Mouse (Mus musculus): Measurements from ENCODE around the gene Sesn1. TPM values are rescaled to one million over a fixed set of nuclear protein-coding genes. Genes with fewer than 3 reads are reported as not detected.

Sesn1 gene
- total and polyA plus RNA-seq, 2 experiments, result 5.7 to 24.6 TPM

DNA sequence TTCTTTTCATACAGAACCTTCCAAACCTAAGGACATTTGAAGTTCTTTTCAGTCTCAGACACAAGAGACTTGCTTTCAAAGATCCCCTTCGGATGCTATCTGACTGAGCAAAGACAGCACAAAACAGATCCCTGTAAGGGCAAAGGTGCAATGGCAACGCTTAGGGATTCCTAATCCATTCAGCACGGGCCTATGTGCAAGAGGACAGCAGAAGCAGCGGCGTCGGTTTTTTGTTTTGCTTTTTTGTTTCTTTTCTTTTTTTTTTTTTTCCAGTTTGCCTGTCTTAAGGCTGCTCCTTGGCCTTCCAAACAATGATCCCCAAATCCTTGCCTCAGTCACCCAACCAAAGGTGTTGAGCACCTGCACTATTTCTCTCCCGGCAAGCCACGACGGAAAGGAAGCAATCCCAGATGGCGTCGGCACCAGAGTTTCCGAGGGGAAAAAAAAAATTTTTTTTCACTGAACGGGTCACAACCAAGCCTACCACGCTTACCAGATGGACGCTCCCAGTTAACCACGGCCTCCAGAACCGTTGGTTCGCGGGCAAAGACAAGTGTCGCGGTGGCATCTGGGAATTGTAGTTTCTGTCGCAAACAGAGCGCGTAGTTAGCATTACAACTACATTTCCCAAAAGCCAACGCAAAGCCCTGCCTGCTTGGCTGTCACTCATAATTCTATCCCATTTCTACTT, 510 bp upstream of the Sesn1 start:
- 2% methylated on average over 25 of the region's 25 CpGs for WGBS
- Histone ChIP-seq H3K27ac (replicated peaks; ENCODE audit: insufficient read depth, low read depth, low read length) (peak overlapping the region; percentile 85), H3K79me2 (ENCODE audit: control insufficient read depth, insufficient read depth, low read length) (peaks cover 14% of the 10 kb centered on the region), H3K4me3 (ENCODE audit: insufficient read depth, low read depth, low read length) (peak overlapping the region; percentile 83), H3K27me3 (ENCODE audit: control insufficient read depth, insufficient read depth, low read length) (no peaks in the 10 kb centered on the region), H3K4me1 (ENCODE audit: control insufficient read depth, insufficient read depth, low read length) (peaks cover 12% of the 10 kb centered on the region), H3K9ac (ENCODE audit: low read depth, low read length) (peak overlapping the region; percentile 72), H3K36me3 (ENCODE audit: control insufficient read depth, insufficient read depth, low read length) (no peaks in the 10 kb centered on the region)
- peak; percentile 91 for DNase-seq (ENCODE audit: extremely low read depth, low read depth, low spot score)
- TF ChIP-seq CTCF (IDR thresholded peaks at IDR 0.05; ENCODE audit: low read depth, low read length) (no peak), POLR2A (IDR thresholded peaks at IDR 0.05; ENCODE audit: extremely low read depth, insufficient read depth, low read length) (no peak)

DNA sequence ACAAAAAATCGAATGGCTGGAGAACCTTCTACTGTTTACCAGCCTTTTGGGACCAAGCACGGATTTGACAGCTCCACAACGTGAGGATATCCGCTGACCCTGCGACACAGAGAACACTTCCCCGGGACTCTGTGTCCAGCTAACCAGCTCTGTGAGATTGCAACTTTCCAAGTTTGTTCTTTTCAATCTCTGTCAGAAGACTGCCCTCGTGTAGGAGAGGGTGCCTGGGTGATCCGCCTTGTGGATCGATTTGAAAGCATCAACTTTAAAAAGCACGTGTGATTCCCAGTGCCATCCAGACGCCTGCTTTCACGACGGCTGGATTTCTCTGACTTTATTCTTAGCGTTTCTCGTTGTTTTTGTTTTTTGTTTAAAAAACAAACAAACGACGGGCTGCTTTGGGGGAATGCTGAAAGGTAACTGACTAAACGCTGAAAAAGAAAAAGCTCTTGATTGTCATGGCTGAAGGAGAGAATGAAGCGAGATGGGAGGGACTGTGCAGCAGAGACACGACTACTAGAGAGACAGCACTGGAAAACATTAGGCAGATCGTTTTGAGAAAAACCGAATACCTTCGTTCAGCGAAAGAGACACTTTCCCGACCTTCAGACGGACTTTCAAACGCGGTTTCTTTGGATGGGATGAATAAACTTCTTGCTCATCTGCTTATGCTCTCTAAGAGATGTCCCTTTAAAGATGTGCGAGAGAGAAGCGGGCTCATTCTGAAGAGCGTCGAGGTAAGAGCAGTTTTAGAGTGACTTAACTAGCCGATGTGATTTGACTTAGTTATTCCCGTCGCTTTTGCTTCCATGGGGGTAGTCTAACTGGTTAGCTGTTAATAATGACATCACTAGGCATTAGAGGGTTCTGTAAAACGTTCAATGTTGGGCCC, 1.1 kb downstream of the Sesn1 start:
- WGBS, result under 1% methylated on average over 36 of the region's 36 CpGs
- TF ChIP-seq CTCF (IDR thresholded peaks at IDR 0.05; ENCODE audit: low read depth, low read length) (no peak), POLR2A (IDR thresholded peaks at IDR 0.05; ENCODE audit: extremely low read depth, insufficient read depth, low read length) (no peak)
- Histone ChIP-seq H3K36me3 (ENCODE audit: control insufficient read depth, insufficient read depth, low read length) (no peaks in the 10 kb centered on the region), H3K79me2 (ENCODE audit: control insufficient read depth, insufficient read depth, low read length) (peaks cover 20% of the 10 kb centered on the region), H3K27me3 (ENCODE audit: control insufficient read depth, insufficient read depth, low read length) (no peaks in the 10 kb centered on the region), H3K4me3 (ENCODE audit: insufficient read depth, low read depth, low read length) (peak overlapping the region; percentile 83), H3K27ac (replicated peaks; ENCODE audit: insufficient read depth, low read depth, low read length) (peak overlapping the region; percentile 96), H3K9ac (ENCODE audit: low read depth, low read length) (peak overlapping the region; percentile 24), H3K4me1 (ENCODE audit: control insufficient read depth, insufficient read depth, low read length) (peaks cover 9% of the 10 kb centered on the region)
- DNase-seq (ENCODE audit: extremely low read depth, low read depth, low spot score), result peak; percentile 91

DNA sequence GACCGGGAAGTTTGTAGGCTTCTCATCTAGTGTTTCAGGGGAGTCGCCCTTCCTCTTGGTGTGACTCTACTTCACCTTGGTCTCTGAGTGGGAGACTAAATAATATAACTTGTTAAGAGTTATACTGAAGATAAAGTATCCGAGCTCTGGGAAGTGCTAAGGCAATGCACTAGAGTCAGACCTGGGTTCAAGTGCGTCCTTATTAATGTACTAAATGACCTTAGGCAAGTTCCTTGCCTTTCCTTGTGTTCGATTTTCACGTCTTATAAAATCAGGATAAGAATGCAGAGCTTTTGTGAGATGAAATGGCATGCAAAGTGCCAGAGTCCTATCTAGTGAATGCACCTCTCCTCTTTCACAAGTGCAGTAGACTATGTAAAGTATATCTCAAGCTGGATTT, 2.8 kb downstream of the Sesn1 start:
- Histone ChIP-seq H3K27ac (replicated peaks; ENCODE audit: insufficient read depth, low read depth, low read length) (no peak overlapping the region), H3K79me2 (ENCODE audit: control insufficient read depth, insufficient read depth, low read length) (peaks cover 20% of the 10 kb centered on the region), H3K4me1 (ENCODE audit: control insufficient read depth, insufficient read depth, low read length) (peaks cover 7% of the 10 kb centered on the region), H3K9ac (ENCODE audit: low read depth, low read length) (no peak overlapping the region), H3K36me3 (ENCODE audit: control insufficient read depth, insufficient read depth, low read length) (no peaks in the 10 kb centered on the region), H3K4me3 (ENCODE audit: insufficient read depth, low read depth, low read length) (no peak overlapping the region), H3K27me3 (ENCODE audit: control insufficient read depth, insufficient read depth, low read length) (no peaks in the 10 kb centered on the region)
- TF ChIP-seq CTCF (IDR thresholded peaks at IDR 0.05; ENCODE audit: low read depth, low read length) (no peak), POLR2A (IDR thresholded peaks at IDR 0.05; ENCODE audit: extremely low read depth, insufficient read depth, low read length) (no peak)
- WGBS, result 84% methylated on average over 6 of the region's 6 CpGs
- no peak for DNase-seq (ENCODE audit: extremely low read depth, low read depth, low spot score)

DNA sequence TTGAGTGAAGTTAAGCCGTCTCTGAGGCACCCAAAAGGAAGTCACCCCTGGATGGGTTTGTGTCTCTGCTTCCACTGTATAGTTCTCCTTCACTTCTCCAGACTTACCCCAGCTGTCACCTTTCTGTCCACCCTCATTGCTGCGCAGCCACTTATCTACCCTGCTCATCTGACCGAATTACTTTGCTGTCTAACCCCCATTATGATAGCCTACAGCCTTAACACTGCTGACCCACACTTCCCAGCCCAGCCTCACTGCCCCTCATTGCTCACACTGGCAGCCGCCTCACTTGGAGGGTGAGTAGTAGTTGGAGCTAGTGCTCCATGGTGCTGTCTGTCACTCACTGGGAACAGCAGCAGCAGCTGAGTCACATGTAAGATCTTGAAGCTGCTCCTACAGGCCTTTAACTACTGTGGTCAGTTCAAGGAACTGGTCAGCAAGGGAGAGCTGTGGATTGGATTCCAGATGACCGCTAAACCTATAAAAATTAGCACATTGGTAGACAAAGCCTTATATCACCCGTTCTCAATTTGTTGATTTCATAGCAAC, 4.6 kb downstream of the Sesn1 start:
- H3K4me1 ChIP-seq (ENCODE audit: control insufficient read depth, insufficient read depth, low read length), result peaks cover 7% of the 10 kb centered on the region
- no peak for DNase-seq (ENCODE audit: extremely low read depth, low read depth, low spot score)
- no peak overlapping the region for H3K27ac ChIP-seq (replicated peaks; ENCODE audit: insufficient read depth, low read depth, low read length)
- H3K4me3 ChIP-seq (ENCODE audit: insufficient read depth, low read depth, low read length), result no peak overlapping the region
- TF ChIP-seq CTCF (IDR thresholded peaks at IDR 0.05; ENCODE audit: low read depth, low read length) (no peak), POLR2A (IDR thresholded peaks at IDR 0.05; ENCODE audit: extremely low read depth, insufficient read depth, low read length) (no peak)
- no peaks in the 10 kb centered on the region for H3K27me3 ChIP-seq (ENCODE audit: control insufficient read depth, insufficient read depth, low read length)
- WGBS, result 96% methylated on average over 6 of the region's 6 CpGs
- H3K9ac ChIP-seq (ENCODE audit: low read depth, low read length), result no peak overlapping the region
- H3K36me3 ChIP-seq (ENCODE audit: control insufficient read depth, insufficient read depth, low read length), result no peaks in the 10 kb centered on the region
- H3K79me2 ChIP-seq (ENCODE audit: control insufficient read depth, insufficient read depth, low read length), result peaks cover 22% of the 10 kb centered on the region

DNA sequence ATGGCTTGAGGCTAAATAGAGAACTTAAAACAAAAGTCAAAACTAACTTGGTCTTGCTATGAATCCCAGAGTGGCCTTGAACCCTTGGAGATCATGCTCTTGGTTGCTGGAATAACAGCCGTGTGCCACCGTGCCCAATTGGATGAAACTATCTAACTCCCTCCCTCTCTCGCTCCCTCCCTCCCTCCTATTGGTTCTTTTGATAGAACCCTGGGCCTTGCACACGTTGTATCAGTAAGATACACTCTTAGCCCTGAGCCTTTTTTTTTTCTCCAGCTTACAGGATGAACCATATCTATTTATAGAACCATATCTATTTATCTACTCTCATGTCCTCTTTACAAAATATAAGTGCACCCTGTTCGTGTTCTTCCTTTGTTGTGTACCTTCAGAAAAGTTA, 6.8 kb downstream of the Sesn1 start:
- Histone ChIP-seq H3K4me1 (ENCODE audit: control insufficient read depth, insufficient read depth, low read length) (peaks cover 2% of the 10 kb centered on the region), H3K4me3 (ENCODE audit: insufficient read depth, low read depth, low read length) (no peak overlapping the region), H3K79me2 (ENCODE audit: control insufficient read depth, insufficient read depth, low read length) (peaks cover 22% of the 10 kb centered on the region), H3K27ac (replicated peaks; ENCODE audit: insufficient read depth, low read depth, low read length) (no peak overlapping the region), H3K27me3 (ENCODE audit: control insufficient read depth, insufficient read depth, low read length) (no peaks in the 10 kb centered on the region), H3K36me3 (ENCODE audit: control insufficient read depth, insufficient read depth, low read length) (no peaks in the 10 kb centered on the region), H3K9ac (ENCODE audit: low read depth, low read length) (no peak overlapping the region)
- TF ChIP-seq POLR2A (IDR thresholded peaks at IDR 0.05; ENCODE audit: extremely low read depth, insufficient read depth, low read length) (no peak), CTCF (IDR thresholded peaks at IDR 0.05; ENCODE audit: low read depth, low read length) (no peak)
- 80% methylated on average over 5 of the region's 5 CpGs for WGBS
- no peak for DNase-seq (ENCODE audit: extremely low read depth, low read depth, low spot score)

Measured in liver, adult 2 months (tissue).